Mouse (Mus musculus) spleen, adult 2 months (tissue): ENCODE measurements around the gene Cntln.

Experiments used
- CTCF ChIP-seq: fragments of 200-500 bp; IDR thresholded peaks from 2 replicates; pipeline ENCODE4 v1.5.1; 2011; ENCODE audit warnings: mild to moderate bottlenecking, inconsistent platforms; ENCODE audit not compliant: insufficient read depth, insufficient read length, insufficient replicate concordance; ENCODE audit errors: extremely low read depth
- POLR2A ChIP-seq: fragments of 200-500 bp; IDR thresholded peaks from 2 replicates; pipeline ENCODE4 v1.6.1; 2011; ENCODE audit warnings: low read depth, low read length, inconsistent platforms

DNA sequence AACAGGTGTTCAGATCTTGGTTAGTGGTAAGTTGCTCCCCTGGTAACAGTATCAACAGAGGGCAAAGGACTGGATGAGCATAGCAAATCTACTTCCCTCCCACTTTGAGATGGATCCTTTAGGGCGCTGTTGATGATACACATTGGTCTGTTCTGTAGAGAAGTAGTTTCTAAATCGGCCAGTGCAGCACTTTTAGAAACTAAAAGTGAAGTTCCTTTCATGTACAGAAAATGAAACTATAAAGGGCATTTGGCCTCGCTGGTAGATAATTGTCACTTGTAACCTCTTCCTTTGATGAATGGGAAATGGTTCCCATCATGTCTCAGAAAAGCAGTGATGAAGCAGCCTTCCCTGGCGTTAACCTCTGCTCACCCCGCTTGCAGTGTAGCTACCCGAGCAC is 121.5 kb downstream of the Cntln start:
- TF ChIP-seq CTCF (no peak), POLR2A (no peak)
